Mouse (Mus musculus) E14TG2a.4 (cell line): ENCODE data around the gene Jam3.

ENCODE experiments used
- CTCF ChIP-seq: conservative IDR thresholded peaks from 2 replicates; pipeline ENCODE4 v1.5.1; 2014; ENCODE audit warnings: low read length
- NANOG ChIP-seq: IDR thresholded peaks from 2 replicates; pipeline ENCODE4 v1.6.1; 2014; ENCODE audit warnings: borderline replicate concordance, low read length, mixed read lengths
- POU5F1 ChIP-seq: IDR thresholded peaks from 2 replicates; pipeline ENCODE4 v1.6.1; 2014; ENCODE audit warnings: low read length, borderline replicate concordance

DNA sequence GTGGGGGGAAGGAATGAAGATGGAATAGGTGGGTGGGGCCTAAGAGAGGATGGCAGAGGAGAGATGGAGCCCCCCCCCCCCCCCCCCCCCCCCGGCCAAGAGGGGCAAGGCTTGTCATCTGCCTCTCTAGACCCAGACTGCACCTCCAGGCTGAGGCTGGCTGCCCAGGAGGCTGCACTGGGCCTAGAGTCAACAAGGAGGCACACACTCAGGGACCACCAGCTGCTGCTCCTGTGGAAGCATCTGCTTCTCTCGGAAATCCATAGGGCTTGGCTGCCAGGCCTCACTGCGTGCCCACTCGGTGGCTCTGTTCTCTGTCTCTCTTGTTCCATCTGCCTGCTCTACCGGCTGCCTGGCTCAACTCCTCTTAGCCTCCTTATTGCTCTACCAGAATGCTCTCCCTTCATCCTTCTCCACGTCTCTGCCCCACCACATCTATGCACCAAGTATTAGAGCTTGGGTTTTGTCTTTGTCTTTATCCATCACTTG lies 38.4 kb upstream of the Jam3 start:
- no peak for TF ChIP-seq CTCF
- no peak for TF ChIP-seq NANOG
- TF ChIP-seq POU5F1, result no peak
